Mouse (Mus musculus): Measurements from ENCODE around the gene F13b.

The F13b gene

GRCm38 (mm10) chr1:139501258-139501752 is at the start of gene F13b:
F13b (plus strand) TSS chr1:139501702.
- peak; percentile 40 for DNase-seq (ENCODE audit: low spot score)

- peak; percentile 93 for DNase-seq (ENCODE audit: low spot score)
These were observed 46.9 kb upstream of the F13b start, which contains the start of gene Aspm for GRCm38 (mm10) chr1:139454340-139455225. Aspm (plus strand) TSS chr1:139454772.

- peak; percentile 33 for DNase-seq (ENCODE audit: low spot score)
These were observed 46.2 kb upstream of the F13b start for GRCm38 (mm10) chr1:139455226-139455869.

- DNase-seq (ENCODE audit: low spot score), result no peak
These were observed 40.7 kb upstream of the F13b start for GRCm38 (mm10) chr1:139460807-139461206.

GRCm38 (mm10) chr1:139465936-139466335 is 35.6 kb upstream of the F13b start:
- DNase-seq (ENCODE audit: low spot score), result no peak

DNA sequence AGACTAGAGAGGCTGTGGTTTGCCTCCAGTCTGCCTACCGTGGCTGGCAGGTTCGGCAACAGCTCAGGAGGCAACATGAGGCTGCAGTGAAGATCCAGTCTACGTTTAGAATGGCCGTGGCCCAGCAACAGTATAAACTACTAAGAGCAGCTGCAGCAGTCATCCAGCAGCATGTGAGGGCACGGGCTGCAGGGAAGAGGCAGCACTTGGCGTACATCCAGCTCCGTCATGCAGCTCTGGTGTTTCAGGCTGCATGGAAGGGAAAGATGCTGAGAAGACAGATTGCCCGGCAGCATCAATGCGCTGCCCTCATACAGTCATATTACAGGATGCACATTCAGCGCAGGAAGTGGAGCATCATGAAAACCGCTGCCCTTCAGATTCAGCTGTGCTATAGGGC is 22.6 kb upstream of the F13b start:
- DNase-seq (ENCODE audit: low spot score), result no peak

DNA sequence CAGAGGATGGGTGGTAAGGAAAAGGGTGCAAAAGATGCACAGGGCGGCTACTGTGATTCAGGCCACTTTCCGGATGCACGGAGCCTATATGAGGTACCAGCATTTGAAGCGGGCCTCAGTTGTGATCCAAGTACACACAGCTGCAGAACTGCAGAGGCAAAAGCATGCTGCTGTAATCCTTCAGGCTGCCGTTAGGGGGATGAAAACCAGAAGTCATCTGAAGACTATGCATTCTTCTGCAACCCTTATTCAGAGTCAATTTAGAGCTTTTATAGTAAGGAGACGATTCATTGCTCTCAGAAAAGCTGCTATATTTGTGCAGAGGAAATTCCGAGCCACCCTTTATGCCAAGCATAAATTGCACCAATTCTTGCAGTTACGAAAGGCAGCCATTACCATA is 21.3 kb upstream of the F13b start:
- no peak for DNase-seq (ENCODE audit: low spot score)

GRCm38 (mm10) chr1:139481146-139481545 is 20.4 kb upstream of the F13b start:
- DNase-seq (ENCODE audit: low spot score), result no peak

DNA sequence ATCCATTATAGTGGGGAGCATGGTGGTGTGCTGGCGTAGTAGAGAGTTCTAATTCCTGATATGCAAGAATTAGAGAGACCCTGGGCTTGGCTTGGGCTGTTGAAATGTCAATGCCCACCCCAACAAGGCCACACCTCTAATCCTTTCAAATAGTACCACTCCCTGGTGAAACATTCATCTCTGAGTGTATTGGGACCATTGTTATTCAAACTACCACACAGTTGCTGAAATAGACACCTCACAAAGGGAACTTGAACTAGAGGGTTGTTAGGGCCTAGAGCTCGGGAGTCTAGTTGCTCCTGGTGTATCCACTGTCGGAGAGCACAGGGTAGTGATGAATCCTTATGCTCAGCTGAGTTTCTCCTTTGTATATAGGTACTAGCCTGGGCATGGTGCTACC is 6.9 kb upstream of the F13b start:
- no peak for DNase-seq (ENCODE audit: low spot score)

DNA sequence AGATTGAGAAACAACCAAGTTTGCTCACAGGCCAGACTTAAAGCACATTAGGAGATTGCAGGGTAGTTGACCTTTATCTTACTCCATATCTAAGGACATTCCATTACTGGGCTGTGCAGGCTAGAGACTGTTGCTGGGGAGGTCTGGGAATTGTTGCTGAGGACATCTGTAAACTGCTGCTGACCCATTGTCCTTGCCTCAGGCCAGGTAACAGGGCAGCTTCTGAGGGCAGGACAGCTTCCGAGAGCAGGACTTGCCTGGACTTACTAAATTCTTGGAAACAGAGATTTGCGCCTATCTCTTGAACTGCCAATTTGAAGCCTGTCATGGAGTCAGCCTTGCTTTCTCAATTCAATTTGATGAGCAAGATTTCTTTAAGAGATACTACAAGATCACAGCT is 6.1 kb upstream of the F13b start:
- DNase-seq (ENCODE audit: low spot score), result peak; percentile 23

DNA sequence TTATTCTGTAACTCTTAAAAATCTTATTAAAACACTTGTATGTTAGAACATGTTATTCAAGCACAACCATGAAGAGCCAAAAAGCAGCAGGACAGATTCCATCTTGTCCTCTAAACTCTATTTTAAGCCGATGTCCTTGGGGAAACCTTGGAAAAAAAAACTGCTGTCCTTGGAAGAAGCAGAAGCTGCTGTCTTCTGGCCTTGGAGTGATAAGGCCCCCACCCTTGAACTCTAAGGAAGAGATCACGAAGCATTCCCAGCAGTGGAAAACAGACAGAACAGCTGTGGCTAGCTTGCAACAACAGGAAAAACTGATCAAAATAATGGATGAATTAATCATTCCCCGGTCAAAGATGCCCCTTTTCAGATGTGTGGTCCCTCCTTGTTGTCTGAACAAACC is 5.3 kb upstream of the F13b start:
- no peak for DNase-seq (ENCODE audit: low spot score)

DNA sequence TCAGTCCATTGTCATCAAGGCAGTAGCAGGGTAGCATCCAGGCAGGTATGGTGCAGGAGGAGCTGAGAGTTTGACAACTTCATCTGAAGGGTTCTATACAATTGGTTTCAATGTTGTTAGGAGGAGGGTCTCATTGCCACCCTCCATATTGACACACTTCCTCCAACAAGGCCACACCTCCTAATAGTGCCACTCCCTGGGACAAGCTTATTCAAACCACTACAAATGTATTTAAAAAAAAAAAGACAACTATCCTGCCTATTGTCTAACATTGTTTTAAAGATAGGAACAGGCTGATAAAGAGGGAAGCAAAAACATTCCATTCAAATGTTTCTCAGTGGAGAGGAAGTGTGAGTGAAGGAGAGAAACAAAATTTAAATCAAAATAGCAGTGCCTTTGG is 1.8 kb upstream of the F13b start:
- no peak for DNase-seq (ENCODE audit: low spot score)

DNA sequence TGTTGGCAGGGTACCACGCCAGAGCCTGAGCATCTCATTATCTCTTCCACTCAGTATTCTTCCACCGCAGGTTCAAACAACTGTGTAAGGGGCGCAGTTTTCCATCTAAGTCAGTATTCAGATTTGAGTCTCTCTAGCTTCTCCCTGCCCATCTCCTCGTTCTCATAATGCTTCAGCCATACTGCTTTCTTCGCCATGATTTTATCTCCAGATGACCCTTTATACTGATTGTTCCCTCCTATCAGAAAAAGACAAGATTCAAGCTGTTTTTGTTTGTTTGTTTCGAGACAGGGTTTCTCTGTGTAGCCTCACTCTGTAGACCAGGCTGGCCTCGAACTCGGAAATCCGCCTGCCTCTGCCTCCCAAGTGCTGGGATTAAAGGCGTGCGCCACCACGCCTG is 13.1 kb downstream of the F13b start:
- no peak for DNase-seq (ENCODE audit: low spot score)

GRCm38 (mm10) chr1:139548536-139548935 is 47.0 kb downstream of the F13b start:
- DNase-seq (ENCODE audit: low spot score), result no peak

- no peak for DNase-seq (ENCODE audit: low spot score)
These were observed 49.8 kb downstream of the F13b start for GRCm38 (mm10) chr1:139551311-139551710.

DNA sequence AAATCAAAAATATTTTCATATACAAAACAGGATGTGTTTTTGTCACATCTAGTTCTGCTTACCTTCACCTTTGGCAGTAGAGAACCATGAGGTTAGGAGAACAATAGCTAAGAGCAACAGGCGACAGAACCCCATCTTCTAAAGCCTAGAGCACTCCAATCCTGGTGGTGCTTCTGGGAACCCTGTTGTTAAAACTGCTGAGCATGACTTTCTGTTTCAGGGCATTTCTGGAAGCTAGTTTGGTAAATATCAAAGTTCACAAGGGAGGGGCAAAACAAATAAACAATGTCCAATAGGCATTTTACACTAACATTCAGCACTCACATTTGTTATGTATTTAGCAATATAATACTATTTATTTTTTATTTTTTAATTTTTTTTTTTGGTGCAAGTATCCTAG is 58.5 kb downstream of the F13b start, which contains the start of gene Cfhr1:
Gene Cfhr1 (minus strand): TSS at position 249 of the 400 bp plus-strand sequence.
- DNase-seq (ENCODE audit: low spot score), result no peak

Data from yolk sac, embryonic 10.5 days (tissue).